Mouse (Mus musculus): ENCODE measurements at regions not wholly inside any gene's neighbourhood (a gene's known extent, or its start where the extent isn't known, plus 50 kb on each side); places are given as distances from the start of the nearest gene placed in this dataset.

- no peaks in the 10 kb centered on the region; the same call in 1 of the 2 replicates for H3K27me3 ChIP-seq (ENCODE audit: insufficient read depth, poor library complexity, severe bottlenecking)
- WGBS, result 92% methylated on average over 7 of the region's 7 CpGs
- H3K4me1 ChIP-seq (replicated peaks), result no peaks in the 10 kb centered on the region
- H3K4me3 ChIP-seq, result no peak overlapping the region
- no peaks in the 10 kb centered on the region for H3K36me3 ChIP-seq
- H3K27ac ChIP-seq, result no peak overlapping the region
- H3K9me3 ChIP-seq, result no peaks in the 10 kb centered on the region
- DNase-seq (ENCODE audit: low spot score), result no peak
These were observed 316.2 kb downstream of the Gadd45g start for GRCm38 (mm10) chr13:52162676-52163075.

GRCm38 (mm10) chr13:52165531-52165930 lies 319.1 kb downstream of the Gadd45g start:
- Histone ChIP-seq H3K9me3 (no peaks in the 10 kb centered on the region), H3K36me3 (no peaks in the 10 kb centered on the region), H3K4me3 (no peak overlapping the region), H3K27me3 (ENCODE audit: insufficient read depth, poor library complexity, severe bottlenecking) (no peaks in the 10 kb centered on the region; the same call in 1 of the 2 replicates), H3K4me1 (replicated peaks) (0 out of 2 replicates have a peak, but pooled peaks cover 3% of the 10 kb centered on the region), H3K27ac (no peak overlapping the region)
- no peak for DNase-seq (ENCODE audit: low spot score)
- WGBS, result 91% methylated on average over 1 of the region's 1 CpGs

GRCm38 (mm10) chr13:52167968-52168367 lies 321.5 kb downstream of the Gadd45g start:
- DNase-seq (ENCODE audit: low spot score), result no peak
- Histone ChIP-seq H3K9me3 (no peaks in the 10 kb centered on the region), H3K4me3 (no peak overlapping the region), H3K27ac (no peak overlapping the region), H3K27me3 (ENCODE audit: insufficient read depth, poor library complexity, severe bottlenecking) (no peaks in the 10 kb centered on the region), H3K4me1 (replicated peaks) (0 out of 2 replicates have a peak, but pooled peaks cover 3% of the 10 kb centered on the region), H3K36me3 (no peaks in the 10 kb centered on the region)
- 82% methylated on average over 5 of the region's 5 CpGs for WGBS

GRCm38 (mm10) chr13:52172706-52173346 lies 326.3 kb downstream of the Gadd45g start:
- Histone ChIP-seq H3K27ac (no peak overlapping the region), H3K27me3 (ENCODE audit: insufficient read depth, poor library complexity, severe bottlenecking) (no peaks in the 10 kb centered on the region), H3K4me1 (replicated peaks) (0 out of 2 replicates have a peak, but pooled peaks cover 3% of the 10 kb centered on the region), H3K9me3 (no peaks in the 10 kb centered on the region), H3K4me3 (no peak overlapping the region), H3K36me3 (no peaks in the 10 kb centered on the region)
- DNase-seq (ENCODE audit: low spot score), result no peak
- WGBS, result 89% methylated on average over 9 of the region's 9 CpGs

- Histone ChIP-seq H3K27me3 (ENCODE audit: insufficient read depth, poor library complexity, severe bottlenecking) (no peaks in the 10 kb centered on the region), H3K4me1 (replicated peaks) (no peaks in the 10 kb centered on the region), H3K9me3 (no peaks in the 10 kb centered on the region), H3K27ac (no peak overlapping the region), H3K36me3 (no peaks in the 10 kb centered on the region), H3K4me3 (no peak overlapping the region)
- DNase-seq (ENCODE audit: low spot score), result no peak
- WGBS, result 73% methylated on average over 2 of the region's 2 CpGs
These were observed 329.2 kb downstream of the Gadd45g start for GRCm38 (mm10) chr13:52175665-52176064.

- Histone ChIP-seq H3K36me3 (no peaks in the 10 kb centered on the region), H3K27me3 (ENCODE audit: insufficient read depth, poor library complexity, severe bottlenecking) (peaks cover 7% of the 10 kb centered on the region), H3K27ac (no peak overlapping the region), H3K4me3 (no peak overlapping the region), H3K9me3 (no peaks in the 10 kb centered on the region), H3K4me1 (replicated peaks) (no peaks in the 10 kb centered on the region)
- 87% methylated on average over 4 of the region's 4 CpGs for WGBS
- DNase-seq (ENCODE audit: low spot score), result no peak
These were observed 333.5 kb downstream of the Gadd45g start for GRCm38 (mm10) chr13:52179977-52180376.

GRCm38 (mm10) chr13:52183635-52184034 lies 337.2 kb downstream of the Gadd45g start:
- no peaks in the 10 kb centered on the region for H3K36me3 ChIP-seq
- 78% methylated on average over 5 of the region's 5 CpGs for WGBS
- peaks cover 15% of the 10 kb centered on the region for H3K27me3 ChIP-seq (ENCODE audit: insufficient read depth, poor library complexity, severe bottlenecking)
- H3K4me1 ChIP-seq (replicated peaks), result peaks cover 9% of the 10 kb centered on the region
- no peak for DNase-seq (ENCODE audit: low spot score)
- H3K9me3 ChIP-seq, result no peaks in the 10 kb centered on the region
- no peak overlapping the region for H3K27ac ChIP-seq
- H3K4me3 ChIP-seq, result no peak overlapping the region

- DNase-seq (ENCODE audit: low spot score), result no peak
- WGBS, result 87% methylated on average over 1 of the region's 1 CpGs
- no peaks in the 10 kb centered on the region for H3K9me3 ChIP-seq
- H3K27me3 ChIP-seq (ENCODE audit: insufficient read depth, poor library complexity, severe bottlenecking), result peaks cover 23% of the 10 kb centered on the region
- no peak overlapping the region for H3K4me3 ChIP-seq
- H3K36me3 ChIP-seq, result no peaks in the 10 kb centered on the region
- H3K27ac ChIP-seq, result no peak overlapping the region
- peaks cover 24% of the 10 kb centered on the region for H3K4me1 ChIP-seq (replicated peaks)
These were observed 339.1 kb downstream of the Gadd45g start for GRCm38 (mm10) chr13:52185574-52185973.

GRCm38 (mm10) chr13:52187841-52188604 lies 341.5 kb downstream of the Gadd45g start:
- no peak for DNase-seq (ENCODE audit: low spot score)
- Histone ChIP-seq H3K4me1 (replicated peaks) (peaks cover 24% of the 10 kb centered on the region), H3K9me3 (no peaks in the 10 kb centered on the region), H3K4me3 (no peak overlapping the region), H3K36me3 (no peaks in the 10 kb centered on the region), H3K27ac (0 out of 2 replicates have a peak overlapping the region, but pooled peaks have one; percentile 30), H3K27me3 (ENCODE audit: insufficient read depth, poor library complexity, severe bottlenecking) (peaks cover 43% of the 10 kb centered on the region)
- WGBS, result 85% methylated on average over 8 of the region's 8 CpGs

- H3K27me3 ChIP-seq (ENCODE audit: insufficient read depth, poor library complexity, severe bottlenecking), result peaks cover 44% of the 10 kb centered on the region
- 0 out of 2 replicates have a peak overlapping the region, but pooled peaks have one; percentile 30 for H3K27ac ChIP-seq
- no peaks in the 10 kb centered on the region for H3K36me3 ChIP-seq
- peaks cover 30% of the 10 kb centered on the region for H3K4me1 ChIP-seq (replicated peaks)
- no peak for DNase-seq (ENCODE audit: low spot score)
- H3K9me3 ChIP-seq, result no peaks in the 10 kb centered on the region
- WGBS, result 58% methylated on average over 2 of the region's 2 CpGs
- H3K4me3 ChIP-seq, result no peak overlapping the region
These were observed 342.1 kb downstream of the Gadd45g start for GRCm38 (mm10) chr13:52188605-52189003.

GRCm38 (mm10) chr13:52189382-52189923 lies 341.6 kb downstream of the Diras2 start:
- H3K27ac ChIP-seq, result 0 out of 2 replicates have a peak overlapping the region, but pooled peaks have one; percentile 13
- H3K4me3 ChIP-seq, result no peak overlapping the region
- DNase-seq (ENCODE audit: low spot score), result no peak
- H3K36me3 ChIP-seq, result no peaks in the 10 kb centered on the region
- WGBS, result 74% methylated on average over 10 of the region's 10 CpGs
- peaks cover 51% of the 10 kb centered on the region for H3K27me3 ChIP-seq (ENCODE audit: insufficient read depth, poor library complexity, severe bottlenecking)
- no peaks in the 10 kb centered on the region for H3K9me3 ChIP-seq
- peaks cover 38% of the 10 kb centered on the region for H3K4me1 ChIP-seq (replicated peaks)

GRCm38 (mm10) chr13:52190256-52190655 lies 340.8 kb downstream of the Diras2 start:
- no peaks in the 10 kb centered on the region for H3K9me3 ChIP-seq
- WGBS, result 85% methylated on average over 9 of the region's 9 CpGs
- peaks cover 46% of the 10 kb centered on the region for H3K4me1 ChIP-seq (replicated peaks)
- H3K27me3 ChIP-seq (ENCODE audit: insufficient read depth, poor library complexity, severe bottlenecking), result peaks cover 52% of the 10 kb centered on the region
- H3K4me3 ChIP-seq, result no peak overlapping the region
- no peak overlapping the region for H3K27ac ChIP-seq
- no peaks in the 10 kb centered on the region for H3K36me3 ChIP-seq
- no peak for DNase-seq (ENCODE audit: low spot score)

Measured in hindbrain, embryonic 10.5 days (tissue).